Mouse (Mus musculus) small intestine, adult 2 months (tissue): ENCODE measurements at regions not wholly inside any gene's neighbourhood (a gene's known extent, or its start where the extent isn't known, plus 50 kb on each side); places are given as distances from the start of the nearest gene placed in this dataset.

Experiments used
- H3K27ac ChIP-seq: fragments of 200-500 bp; 2 replicates; pipeline ENCODE4 v1.5.1; 2012; ENCODE audit warnings: low read depth, low read length, control low read depth, inconsistent platforms; ENCODE audit not compliant: insufficient read depth
- H3K27me3 ChIP-seq: fragments of 200-500 bp; 2 replicates; pipeline ENCODE4 v1.6.1; 2012; ENCODE audit warnings: mild to moderate bottlenecking, moderate library complexity, low read length, inconsistent platforms; ENCODE audit not compliant: control insufficient read depth, insufficient read depth
- H3K36me3 ChIP-seq: fragments of 200-500 bp; 2 replicates; pipeline ENCODE4 v1.6.1; 2012; ENCODE audit warnings: mild to moderate bottlenecking, low read length, control low read depth, inconsistent platforms; ENCODE audit not compliant: control insufficient read depth, insufficient read depth
- H3K4me1 ChIP-seq: fragments of 200-500 bp; 2 replicates; pipeline ENCODE4 v1.6.1; 2012; ENCODE audit warnings: low read length, inconsistent platforms, mixed read lengths; ENCODE audit not compliant: control insufficient read depth, insufficient read depth, insufficient read length
- H3K4me3 ChIP-seq: fragments of 200-500 bp; 2 replicates; pipeline ENCODE4 v1.5.1; 2012; ENCODE audit warnings: low read depth, mild to moderate bottlenecking, control low read depth, inconsistent platforms, low read length, moderate library complexity
- CTCF ChIP-seq: fragments of 200-500 bp; IDR thresholded peaks from 2 replicates; pipeline ENCODE4 v1.5.1; 2012; ENCODE audit warnings: low read depth, mild to moderate bottlenecking, control low read depth, inconsistent platforms, low read length, moderate library complexity, mixed read lengths; ENCODE audit not compliant: insufficient replicate concordance, insufficient read length; ENCODE audit errors: extremely low read depth
- POLR2A ChIP-seq: fragments of 200-500 bp; IDR thresholded peaks from 2 replicates; pipeline ENCODE4 v1.6.1; 2012; ENCODE audit warnings: low read depth, mild to moderate bottlenecking, control low read depth, inconsistent platforms, low read length, moderate library complexity
- whole genome bisulfite sequencing: fragments of 180-500 bp; shearing (Covaris S2); methylation state at CpG from one replicate; pipeline ENCODE4 v1.1.7; 2018; 5-methylcytosine and 5-hydroxymethylcytosine counted together

GRCm38 (mm10) chr10:117506252-117506992 lies 122.9 kb upstream of the Cpm start:
- H3K4me3 ChIP-seq, result no peak overlapping the region
- H3K4me1 ChIP-seq, result no peaks in the 10 kb centered on the region
- no peak for TF ChIP-seq POLR2A
- TF ChIP-seq CTCF, result no peak
- no peaks in the 10 kb centered on the region for H3K27me3 ChIP-seq
- H3K36me3 ChIP-seq, result no peaks in the 10 kb centered on the region
- no peak overlapping the region for H3K27ac ChIP-seq
- 90% methylated on average over 5 of the region's 5 CpGs for WGBS

GRCm38 (mm10) chr10:117505529-117505928 lies 123.8 kb upstream of the Cpm start:
- no peaks in the 10 kb centered on the region for H3K4me1 ChIP-seq

GRCm38 (mm10) chr10:117505057-117505456 lies 124.2 kb upstream of the Cpm start:
- WGBS, result 88% methylated on average over 3 of the region's 3 CpGs
- Histone ChIP-seq H3K27me3 (no peaks in the 10 kb centered on the region), H3K36me3 (no peaks in the 10 kb centered on the region), H3K27ac (no peak overlapping the region), H3K4me1 (no peaks in the 10 kb centered on the region), H3K4me3 (no peak overlapping the region)
- TF ChIP-seq POLR2A (no peak), CTCF (no peak)

More at GRCm38 (mm10) chr10:117505529-117505928, 123.8 kb upstream of the Cpm start:
- Histone ChIP-seq H3K27me3 (no peaks in the 10 kb centered on the region), H3K36me3 (no peaks in the 10 kb centered on the region), H3K4me3 (no peak overlapping the region), H3K27ac (no peak overlapping the region)
- WGBS, result 74% methylated on average over 4 of the region's 4 CpGs
- TF ChIP-seq POLR2A, result no peak
- TF ChIP-seq CTCF, result no peak

GRCm38 (mm10) chr10:117504267-117504902 lies 124.6 kb upstream of the Cpsf6 start:
- Histone ChIP-seq H3K4me1 (no peaks in the 10 kb centered on the region), H3K27me3 (no peaks in the 10 kb centered on the region), H3K27ac (no peak overlapping the region), H3K36me3 (no peaks in the 10 kb centered on the region), H3K4me3 (no peak overlapping the region)
- WGBS, result 76% methylated on average over 5 of the region's 5 CpGs
- TF ChIP-seq POLR2A (no peak), CTCF (no peak)

- no peak overlapping the region for H3K27ac ChIP-seq
- WGBS, result 84% methylated on average over 22 of the region's 22 CpGs
- no peaks in the 10 kb centered on the region for H3K27me3 ChIP-seq
- no peaks in the 10 kb centered on the region for H3K4me1 ChIP-seq
- no peaks in the 10 kb centered on the region for H3K36me3 ChIP-seq
- H3K4me3 ChIP-seq, result no peak overlapping the region
- no peak for TF ChIP-seq POLR2A
- TF ChIP-seq CTCF, result no peak
These were observed 123.7 kb upstream of the Cpsf6 start for GRCm38 (mm10) chr10:117503222-117504184.

- TF ChIP-seq CTCF, result no peak
- no peak for TF ChIP-seq POLR2A
- no peak overlapping the region for H3K27ac ChIP-seq
- H3K4me1 ChIP-seq, result no peaks in the 10 kb centered on the region
- no peak overlapping the region for H3K4me3 ChIP-seq
- no peaks in the 10 kb centered on the region for H3K36me3 ChIP-seq
- H3K27me3 ChIP-seq, result no peaks in the 10 kb centered on the region
- WGBS, result 84% methylated on average over 9 of the region's 9 CpGs
These were observed 122.9 kb upstream of the Cpsf6 start for GRCm38 (mm10) chr10:117502731-117503130.

- no peak overlapping the region for H3K27ac ChIP-seq
- no peak overlapping the region for H3K4me3 ChIP-seq
- WGBS, result 73% methylated on average over 7 of the region's 7 CpGs
- no peaks in the 10 kb centered on the region for H3K36me3 ChIP-seq
- TF ChIP-seq CTCF (no peak), POLR2A (no peak)
- no peaks in the 10 kb centered on the region for H3K27me3 ChIP-seq
- no peaks in the 10 kb centered on the region for H3K4me1 ChIP-seq
These were observed 122.3 kb upstream of the Cpsf6 start for GRCm38 (mm10) chr10:117502135-117502534.
